Mouse (Mus musculus) small intestine, adult 2 months (tissue): ENCODE measurements around the gene Rasgrf1.

Experiments
- CTCF ChIP-seq: fragments of 200-500 bp; IDR thresholded peaks from 2 replicates; pipeline ENCODE4 v1.5.1; 2012; ENCODE audit warnings: low read depth, mild to moderate bottlenecking, control low read depth, inconsistent platforms, low read length, moderate library complexity, mixed read lengths; ENCODE audit not compliant: insufficient replicate concordance, insufficient read length; ENCODE audit errors: extremely low read depth
- POLR2A ChIP-seq: fragments of 200-500 bp; IDR thresholded peaks from 2 replicates; pipeline ENCODE4 v1.6.1; 2012; ENCODE audit warnings: low read depth, mild to moderate bottlenecking, control low read depth, inconsistent platforms, low read length, moderate library complexity

DNA sequence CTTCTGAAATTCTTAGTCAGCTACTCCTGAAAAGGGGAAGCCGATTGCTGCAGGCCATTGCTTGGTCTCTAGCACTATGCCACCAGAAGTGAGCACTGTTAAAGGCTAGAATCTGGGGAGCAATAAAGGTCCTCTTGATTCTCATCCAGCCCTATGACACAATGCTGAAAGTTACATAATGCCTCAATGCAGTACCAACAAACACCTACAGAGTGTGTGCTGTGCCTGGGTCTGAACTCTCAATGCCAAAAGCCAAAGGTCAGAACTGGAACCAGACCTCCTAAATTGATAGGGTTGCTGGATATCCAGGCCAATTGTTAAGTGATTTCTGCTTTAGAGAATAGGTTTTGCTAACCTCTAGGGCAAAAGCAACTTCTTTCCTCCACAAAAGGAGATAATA lies 7.7 kb downstream of the Rasgrf1 start:
- TF ChIP-seq POLR2A (no peak), CTCF (no peak)
